Mouse (Mus musculus): Measurements from ENCODE around the gene Tnfsf15. TPM values are rescaled to one million over a fixed set of nuclear protein-coding genes. Genes with fewer than 3 reads are reported as not detected.

Gene Tnfsf15
- polyA plus RNA-seq, 1 experiment: 0.29 TPM

DNA sequence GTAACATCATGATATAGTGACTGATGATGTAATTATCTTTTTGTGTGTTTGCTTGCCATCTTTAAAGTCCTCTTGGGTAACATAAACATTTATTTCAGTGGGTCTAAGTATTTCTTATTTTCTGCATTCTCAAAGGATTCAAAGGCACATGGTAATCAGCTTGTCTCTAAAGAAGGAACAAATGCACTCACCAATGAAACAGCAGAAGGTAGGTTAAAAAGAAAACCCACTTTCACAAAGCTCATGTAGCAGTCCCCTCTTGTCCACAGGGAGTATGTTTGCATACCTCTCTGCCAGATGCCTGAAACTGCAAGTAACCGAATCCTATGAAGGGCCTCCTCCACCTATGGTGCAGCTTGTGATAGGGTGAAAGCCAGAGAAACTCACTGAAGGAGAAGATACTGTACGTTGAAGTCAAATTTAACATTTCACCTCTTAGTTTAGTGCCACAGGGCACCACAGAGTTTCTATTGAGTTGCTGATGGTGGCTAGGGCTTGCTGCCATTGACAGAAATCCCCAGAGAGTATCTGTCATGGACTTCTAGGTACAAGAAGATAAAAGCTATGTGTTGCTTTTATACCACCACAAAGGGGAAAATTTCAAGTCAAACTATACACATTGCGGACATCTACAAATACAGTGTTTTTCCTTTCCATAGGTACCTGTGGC is 3.3 kb upstream of the Tnfsf15 start:
- Histone ChIP-seq H3K27me3 (ENCODE audit: control insufficient read depth, insufficient read depth, insufficient read length) (no peaks in the 10 kb centered on the region), H3K4me2 (ENCODE audit: low read depth) (no peak overlapping the region), H3K79me2 (ENCODE audit: control insufficient read depth, insufficient read depth) (no peaks in the 10 kb centered on the region), H3K36me3 (ENCODE audit: control insufficient read depth, insufficient read depth) (no peaks in the 10 kb centered on the region), H3ac (ENCODE audit: control insufficient read depth, insufficient read length) (no peak overlapping the region), H3K4me3 (no peak overlapping the region)
- no peak for TF ChIP-seq MYOD1 (IDR thresholded peaks at IDR 0.05; ENCODE audit: control insufficient read depth in 1 of 3, insufficient read length in 2 of 3, low read depth in 2 of 3)
- no peak for TF ChIP-seq REST (IDR thresholded peaks at IDR 0.05; ENCODE audit: insufficient read depth, insufficient read length)
- no peak for TF ChIP-seq USF1 (IDR thresholded peaks at IDR 0.05; ENCODE audit: low read depth)
- TF ChIP-seq MAX (IDR thresholded peaks at IDR 0.05; ENCODE audit: low read depth): no peak
- no peak for TF ChIP-seq POLR2A (IDR thresholded peaks at IDR 0.05; ENCODE audit: insufficient read length, low read depth)
- TF ChIP-seq MYOG (IDR thresholded peaks at IDR 0.05; ENCODE audit: control insufficient read depth in 1 of 3, insufficient read depth in 1 of 3, insufficient read length in 2 of 3, low read depth in 2 of 3): no peak
- TF ChIP-seq SRF (IDR thresholded peaks at IDR 0.05; ENCODE audit: control insufficient read depth, insufficient read length, low read depth): no peak
- no peak for TF ChIP-seq E2F4 (IDR thresholded peaks at IDR 0.05; ENCODE audit: insufficient read depth)
- TF ChIP-seq POLR2AphosphoS2 (IDR thresholded peaks at IDR 0.05; ENCODE audit: insufficient read length, low read depth): no peak
- no peak for TF ChIP-seq TCF3 (IDR thresholded peaks at IDR 0.05; ENCODE audit: insufficient read length, low read depth)
- TF ChIP-seq TCF12 (IDR thresholded peaks at IDR 0.05; ENCODE audit: insufficient read depth, poor library complexity, severe bottlenecking): no peak
- TF ChIP-seq CEBPB (IDR thresholded peaks at IDR 0.05; ENCODE audit: insufficient read depth, poor library complexity, severe bottlenecking): no peak

DNA sequence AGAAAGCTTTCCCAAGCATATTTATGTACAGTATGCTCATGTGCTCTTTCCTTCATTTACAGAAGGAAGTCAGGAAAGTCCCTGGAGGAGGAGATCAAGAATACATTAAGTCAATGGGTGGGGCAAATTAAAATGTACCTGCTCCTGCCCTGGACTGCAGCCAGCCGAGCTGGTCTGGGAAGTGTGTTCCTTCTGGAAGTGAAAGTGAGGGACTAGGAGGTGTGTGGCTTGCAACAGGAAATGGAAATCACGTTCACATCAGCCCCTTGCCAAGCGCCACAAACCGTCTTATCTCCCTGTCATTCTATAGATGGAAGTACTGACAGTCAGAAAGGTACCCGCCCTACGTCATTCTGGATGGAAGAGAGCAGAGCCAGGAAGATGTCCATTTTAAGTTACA is 358 bp upstream of the Tnfsf15 start:
- TF ChIP-seq MYOD1 (IDR thresholded peaks at IDR 0.05; ENCODE audit: control insufficient read depth in 1 of 3, insufficient read length in 2 of 3, low read depth in 2 of 3) (no peak), USF1 (IDR thresholded peaks at IDR 0.05; ENCODE audit: low read depth) (no peak), POLR2AphosphoS2 (IDR thresholded peaks at IDR 0.05; ENCODE audit: insufficient read length, low read depth) (no peak), REST (IDR thresholded peaks at IDR 0.05; ENCODE audit: insufficient read depth, insufficient read length) (no peak), MAX (IDR thresholded peaks at IDR 0.05; ENCODE audit: low read depth) (no peak), TCF12 (IDR thresholded peaks at IDR 0.05; ENCODE audit: insufficient read depth, poor library complexity, severe bottlenecking) (no peak), POLR2A (IDR thresholded peaks at IDR 0.05; ENCODE audit: insufficient read length, low read depth) (no peak)
- H3K27me3 ChIP-seq (ENCODE audit: control insufficient read depth, insufficient read depth, insufficient read length): no peaks in the 10 kb centered on the region
- H3K4me2 ChIP-seq (ENCODE audit: low read depth): peak overlapping the region; percentile 46
- no peak overlapping the region for H3ac ChIP-seq (ENCODE audit: control insufficient read depth, insufficient read length)
- no peaks in the 10 kb centered on the region for H3K79me2 ChIP-seq (ENCODE audit: control insufficient read depth, insufficient read depth)
- no peaks in the 10 kb centered on the region for H3K36me3 ChIP-seq (ENCODE audit: control insufficient read depth, insufficient read depth)
- H3K4me3 ChIP-seq: no peak overlapping the region

DNA sequence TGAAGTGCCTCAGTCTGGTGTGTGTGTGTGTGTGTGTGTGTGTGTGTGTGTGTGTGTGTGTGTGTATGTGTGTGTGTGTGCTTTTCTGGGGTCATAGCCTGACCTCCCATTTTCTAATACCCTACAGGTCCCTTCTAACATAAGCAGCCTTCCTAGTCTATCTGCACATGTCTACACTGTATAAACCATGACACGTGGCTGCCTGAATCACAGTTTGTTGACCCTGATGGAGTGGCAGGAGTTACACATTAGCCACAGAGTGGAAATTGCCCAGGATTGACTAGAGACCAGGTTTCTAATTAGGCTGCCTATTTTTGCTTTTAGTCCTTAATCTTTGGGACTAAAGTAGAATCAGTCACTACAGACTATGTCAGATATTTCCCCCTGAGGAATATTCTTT is 1.3 kb downstream of the Tnfsf15 start:
- Histone ChIP-seq H3ac (ENCODE audit: control insufficient read depth, insufficient read length) (no peak overlapping the region), H3K4me2 (ENCODE audit: low read depth) (peak overlapping the region; percentile 47), H3K27me3 (ENCODE audit: control insufficient read depth, insufficient read depth, insufficient read length) (no peaks in the 10 kb centered on the region), H3K36me3 (ENCODE audit: control insufficient read depth, insufficient read depth) (no peaks in the 10 kb centered on the region), H3K79me2 (ENCODE audit: control insufficient read depth, insufficient read depth) (no peaks in the 10 kb centered on the region), H3K4me3 (no peak overlapping the region)
- TF ChIP-seq POLR2A (IDR thresholded peaks at IDR 0.05; ENCODE audit: insufficient read length, low read depth) (no peak), POLR2AphosphoS2 (IDR thresholded peaks at IDR 0.05; ENCODE audit: insufficient read length, low read depth) (no peak), SRF (IDR thresholded peaks at IDR 0.05; ENCODE audit: control insufficient read depth, insufficient read length, low read depth) (no peak)

DNA sequence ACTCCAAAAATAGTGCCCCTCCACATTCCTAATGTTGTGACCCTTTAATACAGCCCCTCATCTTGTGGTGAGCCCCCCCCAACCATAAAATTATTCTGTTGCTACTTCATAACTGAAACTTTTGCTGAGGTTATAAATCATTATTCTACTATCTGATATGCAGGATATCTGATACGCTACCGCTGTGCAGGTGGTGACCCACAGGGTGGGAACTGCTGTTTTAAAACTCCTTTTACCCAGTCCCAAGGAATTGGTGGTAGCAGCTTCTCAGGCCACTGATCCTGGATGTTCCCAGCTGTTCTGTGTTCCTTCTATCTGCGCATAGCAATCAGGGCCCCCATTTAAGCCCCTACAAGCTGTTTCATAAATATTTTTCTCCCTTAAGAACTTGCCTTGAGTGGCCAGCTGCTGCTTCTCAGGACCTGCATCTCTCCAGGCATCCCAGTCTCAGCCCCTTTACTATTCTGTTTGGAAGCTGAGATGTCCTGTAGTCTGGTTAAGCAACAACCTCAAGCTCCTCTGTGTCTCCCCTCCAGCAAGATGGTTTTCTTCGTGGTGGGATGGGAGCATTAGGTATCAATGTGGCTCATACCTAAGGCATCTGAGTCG is 2.0 kb downstream of the Tnfsf15 start:
- Histone ChIP-seq H3K4me2 (ENCODE audit: low read depth) (peak overlapping the region; percentile 47), H3K27me3 (ENCODE audit: control insufficient read depth, insufficient read depth, insufficient read length) (no peaks in the 10 kb centered on the region), H3ac (ENCODE audit: control insufficient read depth, insufficient read length) (no peak overlapping the region), H3K36me3 (ENCODE audit: control insufficient read depth, insufficient read depth) (no peaks in the 10 kb centered on the region), H3K79me2 (ENCODE audit: control insufficient read depth, insufficient read depth) (no peaks in the 10 kb centered on the region), H3K4me3 (no peak overlapping the region)
- TF ChIP-seq SRF (IDR thresholded peaks at IDR 0.05; ENCODE audit: control insufficient read depth, insufficient read length, low read depth) (no peak), TCF12 (IDR thresholded peaks at IDR 0.05; ENCODE audit: insufficient read depth, poor library complexity, severe bottlenecking) (no peak), MYOD1 (IDR thresholded peaks at IDR 0.05; ENCODE audit: control insufficient read depth in 1 of 3, insufficient read length in 2 of 3, low read depth in 2 of 3) (no peak), POLR2A (IDR thresholded peaks at IDR 0.05; ENCODE audit: insufficient read length, low read depth) (no peak), POLR2AphosphoS2 (IDR thresholded peaks at IDR 0.05; ENCODE audit: insufficient read length, low read depth) (no peak), E2F4 (IDR thresholded peaks at IDR 0.05; ENCODE audit: insufficient read depth) (no peak), TCF3 (IDR thresholded peaks at IDR 0.05; ENCODE audit: insufficient read length, low read depth) (no peak), MYOG (IDR thresholded peaks at IDR 0.05; ENCODE audit: control insufficient read depth in 1 of 3, insufficient read depth in 1 of 3, insufficient read length in 2 of 3, low read depth in 2 of 3) (no peak), USF1 (IDR thresholded peaks at IDR 0.05; ENCODE audit: low read depth) (no peak), CEBPB (IDR thresholded peaks at IDR 0.05; ENCODE audit: insufficient read depth, poor library complexity, severe bottlenecking) (no peak), MAX (IDR thresholded peaks at IDR 0.05; ENCODE audit: low read depth) (no peak), REST (IDR thresholded peaks at IDR 0.05; ENCODE audit: insufficient read depth, insufficient read length) (no peak)

DNA sequence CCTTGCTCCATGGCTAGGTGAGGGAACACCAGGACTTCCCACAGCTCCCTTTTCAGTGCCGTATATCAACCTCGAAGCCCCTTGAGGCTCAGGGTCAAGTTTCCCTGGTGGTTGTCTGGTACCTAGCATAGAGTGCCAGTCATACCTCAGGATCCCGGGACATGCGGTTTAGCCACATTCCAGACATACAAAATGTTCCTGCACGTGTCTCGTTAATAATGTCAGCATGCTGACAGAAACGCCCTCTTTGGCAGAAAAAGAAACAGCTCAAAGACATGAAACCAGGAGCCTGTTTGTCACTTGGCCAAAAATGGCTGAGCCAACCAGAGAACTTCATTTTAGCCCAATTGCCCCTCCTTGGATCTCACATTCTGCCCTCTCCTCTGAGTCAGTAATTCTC is 2.8 kb downstream of the Tnfsf15 start:
- Histone ChIP-seq H3K27me3 (ENCODE audit: control insufficient read depth, insufficient read depth, insufficient read length) (no peaks in the 10 kb centered on the region), H3ac (ENCODE audit: control insufficient read depth, insufficient read length) (no peak overlapping the region), H3K4me3 (no peak overlapping the region), H3K4me2 (ENCODE audit: low read depth) (peak overlapping the region; percentile 47), H3K79me2 (ENCODE audit: control insufficient read depth, insufficient read depth) (no peaks in the 10 kb centered on the region), H3K36me3 (ENCODE audit: control insufficient read depth, insufficient read depth) (no peaks in the 10 kb centered on the region)
- TF ChIP-seq REST (IDR thresholded peaks at IDR 0.05; ENCODE audit: insufficient read depth, insufficient read length): no peak
- no peak for TF ChIP-seq POLR2AphosphoS2 (IDR thresholded peaks at IDR 0.05; ENCODE audit: insufficient read length, low read depth)
- TF ChIP-seq USF1 (IDR thresholded peaks at IDR 0.05; ENCODE audit: low read depth): peak; percentile 46
- TF ChIP-seq E2F4 (IDR thresholded peaks at IDR 0.05; ENCODE audit: insufficient read depth): no peak
- TF ChIP-seq POLR2A (IDR thresholded peaks at IDR 0.05; ENCODE audit: insufficient read length, low read depth): no peak
- TF ChIP-seq CEBPB (IDR thresholded peaks at IDR 0.05; ENCODE audit: insufficient read depth, poor library complexity, severe bottlenecking): no peak

Data from myocyte (in vitro differentiated cells).